Mouse (Mus musculus) ovary, adult 18-20 months (tissue): ENCODE data around the gene Igfbp6.
"Not testable (repeated sequence)": the region's sequence is repeated elsewhere in the genome, so short reads cannot be mapped to it uniquely, and the experiment has no call there.

Experiments
- DNase-seq: peaks from one replicate; pipeline ENCODE4 v3.0.0; 2022; ENCODE audit warnings: low spot score, mixed read lengths

Gene Igfbp6

DNA sequence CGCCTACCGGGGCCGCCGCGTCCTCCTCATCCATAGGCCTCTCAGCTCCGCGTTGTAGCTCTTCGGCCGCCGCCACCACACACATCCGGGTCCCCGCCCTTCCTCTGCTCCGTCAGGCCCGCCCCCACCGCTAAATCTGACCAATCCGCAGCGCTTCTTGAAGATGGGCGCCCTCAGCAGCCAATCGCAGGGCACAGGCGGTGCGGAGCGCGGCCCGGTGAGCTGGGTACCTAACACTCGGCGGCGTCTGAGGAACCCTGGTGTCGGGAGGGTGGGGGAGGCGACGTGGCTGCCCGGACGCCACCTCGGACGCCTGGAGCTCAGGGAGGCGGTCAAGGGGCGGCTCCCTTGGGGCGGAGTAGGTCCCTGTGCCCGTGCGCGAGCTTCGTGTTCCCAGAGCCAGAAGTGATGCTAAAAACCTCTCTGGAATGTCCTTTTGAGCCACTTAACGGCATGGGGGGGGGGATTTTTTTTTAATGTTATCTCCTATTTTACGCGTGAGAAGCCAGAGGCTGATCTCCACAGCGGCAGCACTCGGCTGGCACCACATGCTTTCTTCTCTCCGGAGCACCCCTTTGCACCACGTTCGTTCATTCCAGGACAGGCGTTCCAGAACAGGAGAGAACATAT is 7.9 kb upstream of the Igfbp6 start, which contains the start of gene Spryd3:
Spryd3 (minus strand) TSS at position 106 of the 630 bp plus-strand sequence.
- peak; percentile 95 for DNase-seq

DNA sequence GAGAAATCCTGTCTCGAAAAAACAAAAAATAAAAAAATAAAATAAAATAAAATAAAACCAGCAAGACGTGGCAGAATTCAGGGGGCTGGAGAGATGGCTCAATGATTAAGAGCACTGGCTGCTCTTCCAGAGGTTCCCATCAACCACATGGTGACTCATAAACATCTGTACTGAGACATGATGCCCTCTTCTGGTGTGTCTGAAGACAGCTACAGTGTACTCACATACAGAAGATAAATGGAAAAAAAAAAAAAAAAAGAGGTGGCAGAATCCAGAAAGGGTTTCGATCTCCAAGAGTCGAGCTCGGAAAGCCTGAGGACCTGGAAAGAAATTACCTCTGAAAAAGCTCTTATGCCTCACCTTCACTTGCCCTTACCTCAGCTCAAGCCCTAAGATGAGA is 3.0 kb upstream of the Igfbp6 start:
- DNase-seq, result no peak

DNA sequence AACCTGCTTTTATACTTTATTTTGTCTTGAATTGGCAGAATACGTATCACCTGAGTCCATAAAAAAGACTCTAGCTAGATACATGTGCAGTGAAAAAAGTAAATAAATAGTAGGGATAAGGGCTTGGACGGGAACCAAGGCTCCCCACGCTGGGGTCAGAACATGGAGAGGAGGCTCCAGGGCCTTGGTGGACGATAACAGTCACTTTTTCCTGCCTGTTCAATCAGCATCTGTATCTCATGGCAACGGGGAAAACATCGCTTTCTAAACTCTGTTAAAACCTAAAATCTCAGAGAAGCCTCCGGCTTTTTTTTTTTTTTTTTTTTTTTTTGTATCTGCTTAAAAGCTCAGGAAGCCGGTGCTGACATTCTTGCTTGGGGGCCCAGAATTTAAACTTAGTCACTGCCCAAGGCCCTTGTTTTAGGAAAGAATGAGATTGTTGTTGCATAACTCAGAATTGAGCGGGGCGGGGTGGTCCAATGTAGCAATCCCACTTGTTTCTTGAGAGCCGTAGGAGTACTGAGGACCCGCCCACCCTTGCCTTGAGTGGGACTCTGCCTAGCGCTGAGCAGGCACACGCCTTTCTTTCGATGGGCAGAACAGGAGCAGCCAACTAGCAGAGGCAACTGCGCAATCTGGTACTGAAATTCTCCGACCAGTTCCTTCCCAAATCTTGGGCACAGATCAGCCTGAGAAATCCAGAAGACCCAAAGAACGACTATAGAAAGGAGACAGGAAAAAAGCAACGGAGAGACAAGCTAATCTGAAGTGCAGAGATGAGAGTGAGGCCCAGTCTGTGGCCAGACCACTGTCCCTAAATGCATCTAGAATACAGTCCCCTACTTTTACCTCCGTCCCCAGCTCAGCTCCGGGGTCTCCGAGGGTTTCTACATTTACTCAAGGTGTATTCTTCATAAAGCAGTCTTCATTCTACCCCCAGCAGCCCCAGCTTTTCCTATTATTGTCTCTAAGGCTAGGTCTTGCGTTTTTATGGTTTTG is 949 bp upstream of the Igfbp6 start:
- peak; percentile 60 for DNase-seq

DNA sequence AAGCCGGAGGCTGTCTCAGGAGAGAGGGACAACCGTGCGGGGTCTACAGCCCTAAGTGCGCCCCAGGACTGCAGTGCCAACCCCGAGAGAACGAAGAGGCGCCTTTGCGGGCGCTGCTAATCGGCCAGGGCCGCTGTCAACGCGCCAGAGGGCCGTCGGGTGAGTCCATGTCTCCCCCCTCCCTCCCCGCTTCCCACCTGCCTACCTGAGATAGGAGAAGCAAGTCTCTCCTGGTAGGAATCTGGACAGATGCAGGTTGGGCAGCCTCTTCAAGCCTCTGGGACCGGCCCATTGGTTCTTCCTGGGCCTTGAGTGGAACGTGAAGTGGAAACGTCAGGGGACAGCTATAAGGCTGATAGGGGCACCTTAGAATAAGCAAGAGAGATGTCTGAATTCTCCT is 564 bp downstream of the Igfbp6 start:
- no peak for DNase-seq

DNA sequence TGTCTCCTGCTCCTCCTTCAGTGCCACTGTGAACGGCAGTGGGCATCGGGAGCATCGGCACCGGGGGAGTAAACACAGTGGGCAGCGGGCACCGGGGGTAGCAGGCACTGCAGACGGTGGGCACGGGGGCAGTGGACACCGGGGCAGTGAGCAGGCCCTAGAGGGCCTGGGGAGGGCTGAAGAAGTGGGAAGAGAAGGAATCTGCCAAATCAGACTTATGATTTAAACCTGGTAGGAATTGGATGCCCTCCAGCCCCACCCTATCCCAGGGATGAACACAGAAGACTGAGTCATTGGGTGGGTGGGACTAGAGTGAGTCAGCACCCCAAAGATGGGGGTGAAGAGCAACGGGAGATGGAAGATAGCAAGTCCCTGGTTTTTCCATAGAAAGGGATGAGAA is 1.2 kb downstream of the Igfbp6 start:
- DNase-seq, result peak; percentile 59

DNA sequence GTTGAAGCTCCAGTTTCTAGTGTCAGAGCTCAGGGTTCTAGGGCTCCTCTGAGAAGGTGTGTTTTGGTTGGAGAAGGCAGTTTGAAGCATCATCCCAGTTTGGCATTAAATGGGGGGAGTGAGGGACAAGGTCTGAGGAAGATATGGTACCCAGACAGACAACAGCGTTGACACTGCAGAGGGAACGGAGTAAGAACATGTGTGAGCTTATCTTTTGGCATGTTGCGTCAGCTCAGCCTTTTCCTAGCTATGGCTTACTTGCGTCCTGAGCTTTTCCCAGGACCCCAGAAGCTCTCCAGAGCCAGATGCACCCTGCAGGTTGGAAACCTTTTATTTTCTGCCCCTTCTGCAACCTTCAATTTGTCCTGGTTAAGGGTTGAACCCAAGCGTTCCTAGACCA is 1.9 kb downstream of the Igfbp6 start:
- DNase-seq, result no peak

DNA sequence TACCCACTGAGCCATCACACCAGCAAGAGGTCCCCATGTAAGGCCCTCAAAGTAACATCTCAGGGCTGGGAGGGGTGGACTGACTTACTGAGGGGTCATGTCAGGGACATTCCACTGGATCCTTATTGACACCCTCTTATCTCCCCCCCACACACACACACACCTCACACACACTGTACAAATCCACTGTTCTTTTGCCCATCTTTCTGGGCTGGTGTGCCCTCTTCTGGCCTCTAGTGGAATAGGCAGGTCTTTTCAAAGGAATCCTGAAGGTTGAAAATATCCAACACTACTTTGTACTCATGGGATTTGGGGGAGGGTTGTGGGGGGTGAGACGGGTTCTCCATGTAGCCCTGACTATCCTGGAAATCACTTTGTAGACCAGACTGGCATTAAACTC is 2.7 kb downstream of the Igfbp6 start:
- DNase-seq, result no peak

DNA sequence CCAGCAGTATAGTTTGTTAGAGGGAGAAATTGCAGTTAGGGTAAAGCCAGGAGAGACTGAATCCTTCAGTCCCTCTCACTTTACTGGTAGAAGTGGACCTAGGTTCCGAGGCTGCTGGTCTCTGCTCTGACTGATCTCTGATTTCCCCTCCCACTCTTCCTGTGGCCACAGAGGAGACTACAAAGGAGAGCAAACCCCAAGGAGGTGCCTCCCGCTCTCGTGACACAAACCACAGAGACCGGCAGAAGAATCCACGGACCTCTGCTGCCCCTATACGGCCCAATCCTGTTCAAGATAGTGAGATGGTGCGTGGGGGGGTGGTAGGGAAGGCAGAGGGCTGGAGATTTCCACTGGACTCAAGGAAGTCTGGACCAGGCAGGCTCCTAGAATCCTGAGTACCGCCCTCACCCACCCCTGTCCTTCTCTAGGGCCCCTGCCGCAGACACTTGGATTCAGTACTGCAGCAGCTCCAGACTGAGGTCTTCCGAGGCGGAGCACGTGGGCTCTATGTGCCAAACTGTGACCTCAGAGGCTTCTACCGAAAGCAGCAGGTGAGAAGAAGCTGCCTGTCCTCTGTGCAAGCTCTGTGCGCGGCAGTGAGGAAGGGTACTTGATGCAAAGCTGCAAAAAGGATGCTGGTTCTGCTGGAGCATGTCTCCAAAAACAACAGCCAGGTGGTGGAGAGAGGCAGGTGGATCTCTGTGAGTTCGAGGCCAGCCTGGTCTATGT is 3.7 kb downstream of the Igfbp6 start:
- DNase-seq, result no peak

DNA sequence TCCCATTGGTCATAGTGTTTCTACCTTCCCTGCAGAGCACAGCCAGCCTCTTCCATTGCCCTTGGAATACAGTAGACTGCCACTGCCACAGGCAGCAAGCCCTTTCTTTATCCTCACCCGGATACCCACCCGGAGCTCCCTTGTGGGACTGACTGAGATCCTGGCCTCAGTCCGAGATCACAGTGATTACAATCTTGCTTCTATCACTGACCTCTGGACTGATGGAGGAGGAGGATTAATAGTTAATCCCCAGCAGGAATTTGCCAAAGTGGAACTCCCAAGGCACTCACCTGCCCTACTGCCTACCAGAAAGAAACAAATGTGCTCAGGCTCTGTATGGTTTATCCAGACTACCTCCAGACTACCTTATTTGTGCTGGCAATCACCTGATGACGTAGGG is 5.4 kb downstream of the Igfbp6 start:
- no peak for DNase-seq

DNA sequence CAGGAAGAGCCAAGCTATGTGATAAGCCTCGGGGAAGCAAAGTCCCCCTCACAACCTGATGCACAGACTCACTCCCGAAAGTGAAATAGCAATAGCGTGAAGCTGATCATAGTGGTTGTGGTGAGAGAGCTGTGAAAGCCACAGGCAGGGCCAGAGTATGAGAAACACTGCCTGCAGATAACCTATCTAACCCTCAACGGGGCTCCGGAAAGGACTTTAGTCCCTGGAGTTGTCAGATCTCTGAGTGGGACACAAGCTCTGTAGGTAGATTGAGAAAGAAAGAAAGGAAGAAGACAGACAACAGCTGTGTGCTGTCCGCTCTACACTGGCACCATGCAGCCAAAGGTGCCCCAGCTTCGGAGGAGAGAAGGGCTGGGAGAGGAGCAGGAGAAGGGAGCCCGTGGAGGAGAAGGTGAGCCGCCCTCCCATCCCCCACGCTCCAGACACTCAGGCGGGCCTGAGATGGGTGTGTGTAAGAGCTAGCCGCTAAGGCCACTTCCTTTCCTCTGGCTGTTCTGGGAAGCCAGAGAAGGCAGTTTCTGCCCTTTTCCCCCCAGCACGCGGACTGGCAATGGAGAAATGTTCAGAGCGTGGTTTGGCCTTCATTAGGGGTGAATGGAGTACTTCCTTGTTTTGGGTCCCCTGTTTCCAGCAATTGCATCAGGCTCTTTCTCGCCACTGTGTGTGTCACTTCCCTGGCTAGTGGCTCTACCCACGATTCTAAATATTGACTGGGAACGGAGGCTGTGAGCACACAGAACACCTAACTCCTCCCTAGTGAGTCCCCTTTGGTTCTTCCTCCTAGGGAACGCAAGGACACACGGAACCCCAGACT is 6.4 kb downstream of the Igfbp6 start, which contains the start of gene Soat2:
Soat2 (plus strand) TSS at position 226 of the 835 bp plus-strand sequence.
- no peak for DNase-seq

DNA sequence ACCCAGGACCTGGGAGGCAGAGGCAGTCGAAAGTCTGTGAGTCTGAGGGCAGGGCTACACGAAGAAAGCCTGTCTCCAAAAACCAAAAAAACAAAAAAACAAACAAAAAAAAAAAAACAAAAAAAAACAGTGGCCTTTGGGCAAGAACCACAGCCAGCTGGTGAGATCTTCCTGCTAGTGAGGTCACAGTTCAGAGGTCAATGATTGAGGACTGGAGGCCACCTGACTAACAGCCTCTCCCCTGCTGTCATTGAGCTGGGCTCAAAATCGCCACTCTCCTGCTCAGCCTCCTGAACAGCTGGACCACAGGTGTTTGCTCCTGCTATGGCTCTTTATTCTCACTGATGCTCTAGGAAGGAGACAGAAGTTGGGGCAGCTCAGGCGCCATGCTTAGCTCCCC is 8.5 kb downstream of the Igfbp6 start:
- no peak for DNase-seq

DNA sequence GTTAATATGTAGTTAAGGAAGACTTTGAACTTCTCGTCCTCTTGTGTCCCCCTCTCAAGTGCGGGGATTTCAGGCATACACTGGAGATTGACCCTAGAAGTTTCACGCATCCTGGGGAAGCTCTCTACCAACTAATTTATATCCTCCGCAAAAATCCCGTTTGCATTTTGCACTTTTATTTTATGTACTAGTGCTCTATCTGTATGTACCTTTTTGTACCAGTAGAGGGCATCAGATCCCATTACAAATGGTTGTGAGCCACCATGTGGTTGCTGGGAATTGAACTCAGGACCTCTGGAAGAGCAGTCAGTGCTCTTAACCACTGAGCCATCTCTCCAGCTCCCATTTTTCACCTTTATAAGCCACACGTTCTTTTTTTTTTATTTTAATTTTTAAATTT is 10.8 kb downstream of the Igfbp6 start:
- DNase-seq, result not testable (repeated sequence)

DNA sequence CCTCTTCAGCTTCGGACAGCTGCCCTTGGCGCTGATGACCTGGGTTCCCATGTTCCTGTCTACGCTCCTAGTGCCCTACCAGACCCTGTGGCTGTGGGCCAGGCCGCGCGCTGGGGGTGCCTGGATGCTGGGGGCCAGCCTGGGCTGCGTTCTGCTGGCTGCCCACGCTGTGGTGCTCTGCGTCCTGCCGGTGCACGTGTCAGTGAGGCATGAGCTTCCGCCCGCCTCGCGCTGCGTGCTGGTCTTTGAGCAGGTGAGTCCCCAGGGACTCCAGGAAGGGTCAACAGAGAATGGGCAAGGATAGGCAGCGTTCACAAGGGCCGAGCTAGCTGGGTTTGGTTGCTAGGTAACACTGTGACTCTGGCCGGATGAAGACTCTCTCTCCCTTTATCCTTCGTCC is 12.7 kb downstream of the Igfbp6 start:
- no peak for DNase-seq

DNA sequence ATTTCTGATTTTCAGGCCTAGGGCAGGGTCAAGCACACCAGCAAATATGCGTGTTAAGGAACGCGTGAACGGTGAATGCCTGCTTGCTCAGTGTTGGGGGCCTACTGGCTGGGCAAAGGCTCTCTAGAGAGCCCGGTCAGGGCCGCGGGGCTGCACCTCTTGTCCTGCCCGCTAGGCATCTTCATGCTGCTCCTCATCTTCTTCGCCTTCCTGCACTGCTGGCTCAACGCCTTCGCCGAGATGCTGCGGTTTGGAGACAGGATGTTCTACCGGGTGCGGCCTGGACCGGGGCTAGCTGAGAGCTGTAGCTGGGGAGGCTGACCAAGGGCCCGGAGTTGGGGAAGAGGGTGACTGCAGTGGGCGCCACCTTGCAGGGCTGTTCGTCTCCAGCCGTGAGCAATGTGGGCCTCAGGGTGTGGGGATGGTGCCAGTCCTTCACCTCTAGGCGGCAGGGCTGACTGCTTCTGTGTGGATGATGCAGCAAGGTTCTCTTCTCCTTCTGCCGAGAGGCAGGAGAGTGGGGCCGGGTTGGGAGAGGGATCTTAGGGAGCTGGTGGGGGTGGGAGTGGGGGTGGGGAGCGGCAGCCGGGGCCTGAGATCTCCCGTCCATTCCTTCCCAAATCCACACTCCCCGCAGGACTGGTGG is 16.4 kb downstream of the Igfbp6 start:
- no peak for DNase-seq

DNA sequence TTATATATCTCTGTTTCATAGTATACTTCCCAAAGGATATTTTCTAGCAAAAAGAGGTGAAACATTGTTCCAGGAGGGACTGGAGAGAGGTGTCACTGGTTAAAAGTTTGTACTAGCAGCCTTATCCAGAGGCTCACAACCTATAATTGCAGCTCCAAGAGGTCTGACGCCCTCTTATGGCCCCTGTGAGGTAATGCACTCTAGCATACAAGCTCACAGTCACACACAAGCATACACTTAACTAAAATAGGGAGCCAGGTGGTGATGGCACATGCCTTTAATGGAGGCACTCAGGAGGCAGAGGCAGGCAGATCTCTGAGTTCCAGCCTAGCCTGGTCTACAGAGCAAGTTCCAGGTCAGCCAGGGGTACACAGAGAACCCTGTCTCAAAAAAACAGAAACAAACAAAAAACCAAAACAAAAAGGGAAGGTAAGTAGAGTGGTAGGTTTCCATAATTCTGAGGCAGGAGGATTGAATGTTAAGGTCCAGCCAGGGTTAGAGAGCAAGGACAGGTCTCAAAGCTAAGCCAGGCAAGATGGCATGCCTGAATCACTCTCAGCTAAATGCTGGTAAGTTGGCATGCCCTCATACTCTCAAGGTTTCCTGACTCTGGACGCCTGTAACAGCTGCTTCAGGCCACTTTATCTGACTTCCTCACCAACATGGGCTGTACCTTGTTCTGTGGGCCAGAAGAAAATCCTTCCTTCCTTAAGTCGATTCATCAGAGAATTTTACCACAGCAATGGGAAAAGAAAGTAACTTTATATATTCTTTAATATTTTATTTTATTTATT is 19.9 kb downstream of the Igfbp6 start:
- DNase-seq, result no peak

DNA sequence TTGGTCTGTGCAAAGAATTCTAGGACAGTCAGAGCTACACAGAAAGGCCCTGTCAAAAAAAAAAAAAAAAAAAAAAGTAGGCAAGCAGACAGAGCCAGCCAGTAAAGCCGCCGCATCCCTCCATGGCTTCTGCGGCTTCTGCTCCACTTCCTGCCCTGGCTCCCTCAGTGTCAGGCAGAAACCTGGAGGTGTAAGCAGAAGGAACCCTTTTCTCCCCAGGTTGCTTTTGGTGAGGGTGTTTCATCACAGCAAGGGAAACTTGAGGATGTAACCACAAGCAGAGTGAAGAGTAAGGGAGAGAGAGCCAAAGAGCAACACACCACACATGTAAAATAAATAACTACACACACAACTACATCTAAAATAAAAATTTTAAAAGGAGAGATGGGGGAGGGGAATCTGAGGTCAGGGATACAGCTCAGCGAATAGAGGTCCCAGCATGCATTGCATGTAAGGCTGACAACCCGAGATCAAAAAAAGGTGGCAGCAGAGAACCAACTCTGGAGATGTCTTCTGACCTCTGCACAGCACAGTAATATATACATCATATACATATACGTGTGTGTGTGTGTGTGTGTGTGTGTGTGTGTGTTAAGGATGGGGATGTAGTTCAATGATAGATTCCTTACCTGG is 21.4 kb downstream of the Igfbp6 start:
- DNase-seq, result no peak

DNA sequence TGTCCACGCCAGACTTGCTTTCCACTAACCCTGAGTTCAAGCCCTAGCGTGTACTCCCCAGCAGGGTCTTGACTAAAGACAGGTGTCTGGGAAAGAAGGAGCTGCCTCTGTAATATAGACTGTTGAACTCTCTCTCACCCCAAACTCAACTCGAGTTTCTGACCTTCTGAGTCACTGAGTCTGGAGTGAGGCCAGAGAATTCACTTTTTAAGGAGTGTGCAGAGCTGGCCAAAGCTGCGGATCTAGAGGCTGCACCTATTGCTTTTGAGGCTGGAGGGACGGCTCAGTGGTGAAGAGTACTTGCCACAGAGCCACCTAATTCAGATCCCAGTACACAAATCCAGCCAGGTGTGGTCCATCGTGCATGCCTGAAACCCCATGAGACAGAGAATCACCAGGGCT is 23.5 kb downstream of the Igfbp6 start:
- DNase-seq, result no peak

DNA sequence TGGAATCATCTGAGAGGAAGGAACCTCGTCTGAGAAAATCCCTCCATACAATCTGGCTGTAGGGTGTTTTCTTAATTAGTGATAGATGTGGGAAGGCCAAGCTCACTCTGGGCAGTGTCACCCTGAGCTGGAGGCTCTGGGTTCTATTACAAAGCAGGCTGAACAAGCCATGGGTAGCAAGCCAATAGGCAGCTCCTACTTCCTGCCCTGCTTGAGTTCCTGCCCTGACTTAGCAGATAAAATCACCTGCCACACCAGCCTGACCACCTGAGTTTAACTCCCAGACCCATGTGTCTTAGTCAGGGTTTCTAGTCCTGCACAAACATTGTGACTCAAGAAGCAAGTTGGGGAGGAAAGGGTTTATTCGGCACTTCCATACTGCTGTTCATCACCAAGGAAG is 24.9 kb downstream of the Igfbp6 start:
- no peak for DNase-seq

DNA sequence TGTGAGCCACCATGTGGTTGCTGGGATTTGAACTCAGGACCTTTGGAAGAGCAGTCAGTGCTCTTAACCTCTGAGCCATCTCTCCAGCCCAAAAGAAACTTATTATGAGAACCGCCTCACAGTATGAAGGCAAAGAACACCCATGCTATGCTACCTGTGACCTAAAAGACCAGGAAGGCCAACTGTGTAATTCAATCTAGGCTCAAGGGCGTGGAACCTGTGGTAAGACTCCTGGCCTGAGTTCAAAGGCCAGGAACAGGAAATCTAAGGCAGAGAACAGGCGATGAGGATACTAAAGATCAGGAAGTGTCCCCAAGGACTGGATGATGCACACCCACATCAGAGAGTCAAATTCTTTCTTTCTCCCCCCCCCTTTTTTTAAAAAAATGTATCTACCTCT is 29.4 kb downstream of the Igfbp6 start:
- DNase-seq, result no peak
